Mouse (Mus musculus): ENCODE measurements around the gene Rerg. TPM values are rescaled to one million over a fixed set of nuclear protein-coding genes. Genes with fewer than 3 reads are reported as not detected.

Rerg gene
- total RNA-seq, 1 experiment: 1.1 TPM

- in situ Hi-C loops (cut with MboI; ENCODE audit: low sequenced_read_pairs in 2 of 2, unreplicated experiment in 2 of 2): no loop called here
- Histone ChIP-seq H3K9ac (ENCODE audit: insufficient read depth, low read depth, low read length, poor library complexity, severe bottlenecking) (no peak overlapping the region), H3K4me3 (ENCODE audit: insufficient read depth in 1 of 2, low read depth in 1 of 2, low read length in 2 of 2, poor library complexity in 1 of 2, severe bottlenecking in 1 of 2) (no peak overlapping the region), H3K9me3 (ENCODE audit: control insufficient read depth, insufficient read depth, low read depth, low read length) (no peaks in the 10 kb centered on the region), H3K27ac (ENCODE audit: insufficient read depth, low read depth, low read length, poor library complexity, severe bottlenecking) (no peak overlapping the region), H3K4me1 (ENCODE audit: control insufficient read depth in 2 of 2, insufficient read depth in 2 of 2, low read length in 2 of 2, poor library complexity in 1 of 2) (peaks cover 0 to 4% of the 10 kb centered on the region in 2 experiments; a peak in 2 of 4 replicates), H3K36me3 (ENCODE audit: control insufficient read depth, insufficient read depth, low read length, poor library complexity, severe bottlenecking) (no peaks in the 10 kb centered on the region)
- TF ChIP-seq ZNF384 (IDR thresholded peaks at IDR 0.05; ENCODE audit: low read depth, low read length): no peak
- no peak for TF ChIP-seq ZC3H11A (IDR thresholded peaks at IDR 0.05; ENCODE audit: borderline replicate concordance, low read depth, low read length)
- no peak for DNase-seq (ENCODE audit: low read depth, low spot score)
Measured at GRCm38 (mm10) chr6:137131349-137131748, 38.9 kb downstream of the Rerg start.

DNA sequence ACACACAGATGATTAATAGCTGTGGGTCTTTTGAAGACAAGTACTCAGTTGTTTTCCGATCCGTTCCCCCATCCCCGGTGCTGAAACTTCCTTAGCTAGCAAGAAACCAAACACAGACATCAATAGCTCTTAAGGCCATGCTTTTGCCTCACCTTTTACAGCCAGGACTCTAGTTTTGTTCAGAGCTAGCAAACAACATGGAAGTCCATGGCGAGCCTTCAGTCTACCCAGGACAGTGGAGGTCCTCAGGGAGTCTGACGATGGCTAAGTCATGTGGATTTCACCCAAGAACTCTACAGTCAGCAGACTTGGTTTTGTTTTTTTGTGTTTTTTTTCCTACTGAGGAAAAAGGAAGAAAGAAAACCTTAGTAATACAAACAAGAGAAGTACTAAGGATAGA is 43.4 kb downstream of the Rerg start:
- Histone ChIP-seq H3K9ac (ENCODE audit: insufficient read depth, low read depth, low read length, poor library complexity, severe bottlenecking) (no peak overlapping the region), H3K4me3 (ENCODE audit: insufficient read depth in 1 of 2, low read depth in 1 of 2, low read length in 2 of 2, poor library complexity in 1 of 2, severe bottlenecking in 1 of 2) (no peak overlapping the region), H3K27ac (ENCODE audit: insufficient read depth, low read depth, low read length, poor library complexity, severe bottlenecking) (no peak overlapping the region), H3K4me1 (ENCODE audit: control insufficient read depth in 2 of 2, insufficient read depth in 2 of 2, low read length in 2 of 2, poor library complexity in 1 of 2) (peaks cover 0 to 2% of the 10 kb centered on the region in 2 experiments; a peak in 1 of 4 replicates), H3K36me3 (ENCODE audit: control insufficient read depth, insufficient read depth, low read length, poor library complexity, severe bottlenecking) (no peaks in the 10 kb centered on the region), H3K9me3 (ENCODE audit: control insufficient read depth, insufficient read depth, low read depth, low read length) (no peaks in the 10 kb centered on the region)
- no peak for TF ChIP-seq HCFC1 (IDR thresholded peaks at IDR 0.05; ENCODE audit: borderline replicate concordance, insufficient read depth, low read length)
- no peak for TF ChIP-seq ZNF384 (IDR thresholded peaks at IDR 0.05; ENCODE audit: low read depth, low read length)
- no peak for TF ChIP-seq CHD2 (IDR thresholded peaks at IDR 0.05; ENCODE audit: low read depth, low read length)
- no peak for TF ChIP-seq MAFK (IDR thresholded peaks at IDR 0.05; ENCODE audit: insufficient read depth, low read depth, low read length)
- no peak for TF ChIP-seq ZC3H11A (IDR thresholded peaks at IDR 0.05; ENCODE audit: borderline replicate concordance, low read depth, low read length)
- no peak for DNase-seq (ENCODE audit: low read depth, low spot score)
- in situ Hi-C loops (cut with MboI; ENCODE audit: low sequenced_read_pairs in 2 of 2, unreplicated experiment in 2 of 2): no loop called here

- in situ Hi-C loops (cut with MboI; ENCODE audit: low sequenced_read_pairs in 2 of 2, unreplicated experiment in 2 of 2): no loop called here
- H3K4me1 ChIP-seq (ENCODE audit: control insufficient read depth in 2 of 2, insufficient read depth in 2 of 2, low read length in 2 of 2, poor library complexity in 1 of 2): peaks cover 0 to 2% of the 10 kb centered on the region in 2 experiments; a peak in 1 of 4 replicates
- no peak overlapping the region for H3K9ac ChIP-seq (ENCODE audit: insufficient read depth, low read depth, low read length, poor library complexity, severe bottlenecking)
- no peak overlapping the region for H3K27ac ChIP-seq (ENCODE audit: insufficient read depth, low read depth, low read length, poor library complexity, severe bottlenecking)
- no peaks in the 10 kb centered on the region for H3K9me3 ChIP-seq (ENCODE audit: control insufficient read depth, insufficient read depth, low read depth, low read length)
- H3K4me3 ChIP-seq (ENCODE audit: insufficient read depth in 1 of 2, low read depth in 1 of 2, low read length in 2 of 2, poor library complexity in 1 of 2, severe bottlenecking in 1 of 2): no peak overlapping the region
- no peaks in the 10 kb centered on the region for H3K36me3 ChIP-seq (ENCODE audit: control insufficient read depth, insufficient read depth, low read length, poor library complexity, severe bottlenecking)
- DNase-seq (ENCODE audit: low read depth, low spot score): no peak
- TF ChIP-seq ZC3H11A (IDR thresholded peaks at IDR 0.05; ENCODE audit: borderline replicate concordance, low read depth, low read length) (no peak), MAFK (IDR thresholded peaks at IDR 0.05; ENCODE audit: insufficient read depth, low read depth, low read length) (no peak), CHD2 (IDR thresholded peaks at IDR 0.05; ENCODE audit: low read depth, low read length) (no peak), ZNF384 (IDR thresholded peaks at IDR 0.05; ENCODE audit: low read depth, low read length) (no peak), HCFC1 (IDR thresholded peaks at IDR 0.05; ENCODE audit: borderline replicate concordance, insufficient read depth, low read length) (no peak)
Measured at GRCm38 (mm10) chr6:137126224-137126623, 44.1 kb downstream of the Rerg start.

DNA sequence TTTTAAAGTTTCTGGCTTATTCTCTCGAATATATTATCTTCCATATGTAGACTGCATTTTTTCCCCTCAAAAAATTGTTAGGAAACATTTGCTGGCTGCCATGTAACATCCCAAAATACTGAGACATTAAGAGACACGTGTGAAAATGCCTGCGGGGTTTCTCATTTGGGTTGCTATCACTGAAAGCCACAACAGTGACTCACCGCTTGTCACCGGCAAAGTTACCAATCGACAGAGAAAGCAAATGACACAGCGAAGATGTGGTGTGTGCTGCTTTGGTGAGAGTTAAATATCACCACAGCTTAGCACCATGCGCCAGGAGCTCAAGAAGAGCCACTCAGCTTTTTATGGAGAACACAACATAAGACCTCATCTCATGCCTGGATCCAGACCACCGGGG is 44.9 kb downstream of the Rerg start:
- Histone ChIP-seq H3K4me3 (ENCODE audit: insufficient read depth in 1 of 2, low read depth in 1 of 2, low read length in 2 of 2, poor library complexity in 1 of 2, severe bottlenecking in 1 of 2) (no peak overlapping the region), H3K36me3 (ENCODE audit: control insufficient read depth, insufficient read depth, low read length, poor library complexity, severe bottlenecking) (no peaks in the 10 kb centered on the region), H3K4me1 (ENCODE audit: control insufficient read depth in 2 of 2, insufficient read depth in 2 of 2, low read length in 2 of 2, poor library complexity in 1 of 2) (peaks cover 0 to 2% of the 10 kb centered on the region in 2 experiments; a peak in 1 of 4 replicates), H3K9me3 (ENCODE audit: control insufficient read depth, insufficient read depth, low read depth, low read length) (no peaks in the 10 kb centered on the region), H3K27ac (ENCODE audit: insufficient read depth, low read depth, low read length, poor library complexity, severe bottlenecking) (no peak overlapping the region), H3K9ac (ENCODE audit: insufficient read depth, low read depth, low read length, poor library complexity, severe bottlenecking) (no peak overlapping the region)
- no peak for DNase-seq (ENCODE audit: low read depth, low spot score)
- TF ChIP-seq CHD2 (IDR thresholded peaks at IDR 0.05; ENCODE audit: low read depth, low read length) (no peak), ZC3H11A (IDR thresholded peaks at IDR 0.05; ENCODE audit: borderline replicate concordance, low read depth, low read length) (no peak), HCFC1 (IDR thresholded peaks at IDR 0.05; ENCODE audit: borderline replicate concordance, insufficient read depth, low read length) (no peak), MAFK (IDR thresholded peaks at IDR 0.05; ENCODE audit: insufficient read depth, low read depth, low read length) (no peak), ZNF384 (IDR thresholded peaks at IDR 0.05; ENCODE audit: low read depth, low read length) (no peak)
- in situ Hi-C loops (cut with MboI; ENCODE audit: low sequenced_read_pairs in 2 of 2, unreplicated experiment in 2 of 2): no loop called here

GRCm38 (mm10) chr6:137125006-137125405 is 45.3 kb downstream of the Rerg start:
- Histone ChIP-seq H3K27ac (ENCODE audit: insufficient read depth, low read depth, low read length, poor library complexity, severe bottlenecking) (no peak overlapping the region), H3K9me3 (ENCODE audit: control insufficient read depth, insufficient read depth, low read depth, low read length) (no peaks in the 10 kb centered on the region), H3K4me1 (ENCODE audit: control insufficient read depth in 2 of 2, insufficient read depth in 2 of 2, low read length in 2 of 2, poor library complexity in 1 of 2) (peaks cover 0 to 2% of the 10 kb centered on the region in 2 experiments; a peak in 1 of 4 replicates), H3K36me3 (ENCODE audit: control insufficient read depth, insufficient read depth, low read length, poor library complexity, severe bottlenecking) (no peaks in the 10 kb centered on the region), H3K4me3 (ENCODE audit: insufficient read depth in 1 of 2, low read depth in 1 of 2, low read length in 2 of 2, poor library complexity in 1 of 2, severe bottlenecking in 1 of 2) (no peak overlapping the region), H3K9ac (ENCODE audit: insufficient read depth, low read depth, low read length, poor library complexity, severe bottlenecking) (no peak overlapping the region)
- in situ Hi-C loops (cut with MboI; ENCODE audit: low sequenced_read_pairs in 2 of 2, unreplicated experiment in 2 of 2): no loop called here
- TF ChIP-seq CHD2 (IDR thresholded peaks at IDR 0.05; ENCODE audit: low read depth, low read length) (no peak), MAFK (IDR thresholded peaks at IDR 0.05; ENCODE audit: insufficient read depth, low read depth, low read length) (no peak), ZC3H11A (IDR thresholded peaks at IDR 0.05; ENCODE audit: borderline replicate concordance, low read depth, low read length) (no peak), ZNF384 (IDR thresholded peaks at IDR 0.05; ENCODE audit: low read depth, low read length) (no peak), HCFC1 (IDR thresholded peaks at IDR 0.05; ENCODE audit: borderline replicate concordance, insufficient read depth, low read length) (no peak)
- DNase-seq (ENCODE audit: low read depth, low spot score): no peak
